Mouse (Mus musculus): ENCODE measurements around the gene Btbd9.
"Not testable (repeated sequence)": the region's sequence is repeated elsewhere in the genome, so short reads cannot be mapped to it uniquely, and the experiment has no call there.

Btbd9 gene

GRCm38 (mm10) chr17:30513034-30513433 lies 63.3 kb downstream of the Btbd9 start:
- DNase-seq (ENCODE audit: low read depth, low spot score), result no peak

DNA sequence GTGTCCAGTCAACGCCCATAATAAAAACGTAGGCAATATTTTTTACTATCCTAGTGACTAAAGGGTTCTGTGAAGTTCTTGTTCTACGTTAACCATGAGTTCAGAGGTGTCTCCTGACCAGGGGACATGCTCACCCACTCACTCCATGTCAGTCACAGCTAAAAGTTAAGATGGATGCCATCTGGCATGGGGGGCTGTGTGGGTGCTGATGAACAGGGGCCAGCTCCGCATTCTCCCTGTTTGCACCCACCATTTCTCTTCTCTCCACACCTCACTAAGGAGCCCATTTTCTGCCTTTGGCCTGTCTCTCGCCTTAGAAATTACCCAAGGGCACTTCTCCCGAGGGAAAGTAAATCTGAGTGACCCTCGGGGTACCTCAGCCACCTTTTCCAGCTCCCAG lies 63.8 kb downstream of the Btbd9 start:
- no peak for DNase-seq (ENCODE audit: low read depth, low spot score)

DNA sequence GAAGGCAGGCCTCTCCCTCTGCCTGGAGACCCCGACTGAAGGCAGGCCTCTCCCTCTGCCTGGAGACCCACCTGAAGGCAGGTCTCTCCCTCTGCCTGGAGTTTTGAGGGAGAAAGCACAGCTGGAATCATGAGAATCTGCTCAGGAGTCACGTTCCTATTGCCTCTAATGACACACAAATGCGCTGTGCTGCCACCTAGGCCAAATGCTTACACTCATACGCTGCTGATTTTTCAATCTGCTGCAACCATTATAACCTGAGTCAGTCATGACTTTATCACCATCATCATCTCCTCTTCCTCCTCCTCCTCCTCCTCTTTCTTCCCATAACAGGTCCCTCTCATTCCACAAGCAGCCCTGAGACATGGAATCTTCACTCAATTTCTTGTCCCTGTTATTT lies 64.3 kb downstream of the Btbd9 start:
- DNase-seq (ENCODE audit: low read depth, low spot score), result no peak

- DNase-seq (ENCODE audit: low read depth, low spot score), result no peak
Measured at GRCm38 (mm10) chr17:30511399-30511798, 64.9 kb downstream of the Btbd9 start.

DNA sequence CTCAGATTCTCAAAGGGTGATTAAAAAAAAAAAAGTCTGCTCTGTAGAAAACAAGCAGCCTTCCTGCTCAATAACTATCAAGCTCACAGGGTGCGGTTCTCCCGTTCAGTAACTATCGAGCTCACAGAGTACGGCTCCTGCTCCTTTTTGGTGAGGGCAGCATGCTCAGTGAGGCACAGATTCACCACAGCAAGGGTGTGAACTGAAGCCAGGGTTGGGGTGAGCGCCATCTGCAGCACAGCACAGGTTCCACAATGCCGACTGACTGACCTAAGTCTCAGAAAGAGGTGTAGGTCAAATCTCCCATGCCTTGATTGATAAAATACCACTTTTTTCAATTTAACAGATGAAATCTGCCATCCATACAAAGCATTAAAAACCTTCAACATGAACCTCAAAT lies 66.1 kb downstream of the Btbd9 start:
- no peak for DNase-seq (ENCODE audit: low read depth, low spot score)

DNA sequence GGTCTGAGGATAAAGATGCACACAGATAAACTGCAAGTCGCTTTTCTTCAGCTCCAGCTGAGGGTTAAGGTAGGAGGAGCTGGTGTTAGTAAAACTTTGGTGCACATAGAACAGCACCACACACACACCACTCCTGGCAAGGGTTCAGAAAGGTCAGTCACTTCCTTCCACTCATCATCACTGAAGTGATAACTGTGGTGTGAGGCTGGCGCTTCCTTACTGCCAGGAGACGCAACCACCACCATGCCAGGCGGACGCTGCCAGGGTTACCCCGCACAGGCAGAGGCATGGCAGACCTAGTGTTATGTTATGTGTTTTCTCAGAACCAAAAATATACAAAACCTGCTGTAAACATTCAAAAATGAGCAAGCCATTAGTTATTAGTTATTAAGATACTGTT lies 66.6 kb downstream of the Btbd9 start:
- DNase-seq (ENCODE audit: low read depth, low spot score), result no peak

DNA sequence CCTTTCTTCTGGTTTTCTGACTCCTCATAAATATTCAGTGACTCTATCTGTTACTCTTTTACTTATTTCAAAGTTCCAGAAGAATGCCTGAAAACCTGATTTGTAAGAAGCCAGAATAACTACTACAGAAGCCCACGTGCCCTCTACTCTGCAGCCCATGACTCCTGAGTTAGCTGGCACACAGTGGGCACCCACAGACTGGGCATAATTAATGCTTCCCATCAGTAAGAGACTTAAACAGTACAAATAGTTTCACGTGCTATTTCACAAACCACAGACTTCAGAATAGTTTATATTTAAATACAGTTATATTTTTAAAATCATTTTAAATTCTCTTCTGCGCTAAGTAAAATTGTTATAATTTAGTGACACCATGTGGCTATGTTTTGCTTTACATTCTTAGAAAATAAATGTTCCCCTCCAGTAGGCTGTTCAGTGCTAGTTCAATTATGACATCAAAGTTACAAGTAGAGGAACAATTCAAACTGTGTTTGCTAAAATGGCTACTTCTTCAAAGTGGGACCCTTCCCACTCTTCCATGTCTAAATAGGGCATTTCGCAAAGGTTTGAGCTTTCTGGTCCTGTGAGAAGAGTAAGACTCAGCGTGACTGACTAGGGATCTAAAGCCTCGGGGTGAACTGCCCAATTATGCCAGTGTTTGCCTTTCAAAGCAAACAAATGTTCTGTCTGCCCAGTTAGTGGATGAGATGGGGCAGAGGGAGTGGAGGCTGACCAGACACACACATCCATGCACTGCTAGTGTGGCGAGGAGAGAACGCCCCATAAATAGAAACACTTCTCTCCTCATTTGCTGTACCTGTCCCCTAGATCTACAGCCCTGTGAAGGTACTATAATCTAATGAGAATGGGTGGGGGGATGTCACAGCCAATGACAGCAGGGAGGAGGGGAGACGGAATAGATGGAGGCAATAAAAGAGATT lies 68.4 kb downstream of the Btbd9 start:
- no peak for DNase-seq (ENCODE audit: low read depth, low spot score)

- no peak for DNase-seq (ENCODE audit: low read depth, low spot score)
Measured at GRCm38 (mm10) chr17:30506916-30507315, 69.4 kb downstream of the Btbd9 start.

DNA sequence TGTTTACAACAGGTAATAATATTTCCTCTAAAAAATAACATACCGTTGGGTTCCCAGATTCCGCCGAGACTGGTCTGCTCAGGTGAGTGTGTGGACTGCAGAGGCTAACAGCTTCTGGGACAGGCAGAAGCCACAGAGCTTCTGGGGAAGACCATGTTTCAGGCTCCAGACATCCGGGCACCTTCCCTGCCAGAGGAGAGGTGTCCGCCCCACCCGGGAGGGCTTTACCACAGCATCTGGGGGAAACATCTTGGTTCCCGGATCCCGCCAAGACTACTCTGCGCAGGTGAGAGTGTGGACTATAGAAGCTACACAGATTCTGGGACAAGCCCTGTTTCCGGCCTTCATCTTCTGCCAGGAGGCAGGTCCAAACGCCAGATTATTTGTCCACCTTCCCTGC lies 76.7 kb downstream of the Btbd9 start:
- DNase-seq (ENCODE audit: low read depth, low spot score), result not testable (repeated sequence)

DNA sequence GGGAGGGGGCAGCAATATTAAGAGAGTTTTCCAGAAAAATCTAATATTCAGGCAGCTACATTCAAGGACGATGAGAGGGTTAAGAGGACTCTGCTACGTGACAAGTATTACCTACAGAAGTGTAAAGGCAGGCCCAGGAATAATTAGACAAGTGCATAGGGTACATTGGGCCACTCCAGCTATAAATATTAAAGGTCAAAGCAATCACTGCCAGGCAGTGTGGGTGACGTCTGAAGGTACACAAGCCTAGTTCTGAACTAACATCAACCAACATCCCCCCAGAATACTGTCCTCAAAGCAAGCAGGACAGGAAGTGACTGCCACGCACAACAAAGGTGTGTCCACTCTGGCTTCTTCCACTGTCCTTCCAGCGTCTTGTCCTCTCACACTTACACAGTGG lies 77.5 kb downstream of the Btbd9 start:
- DNase-seq (ENCODE audit: low read depth, low spot score), result no peak

DNA sequence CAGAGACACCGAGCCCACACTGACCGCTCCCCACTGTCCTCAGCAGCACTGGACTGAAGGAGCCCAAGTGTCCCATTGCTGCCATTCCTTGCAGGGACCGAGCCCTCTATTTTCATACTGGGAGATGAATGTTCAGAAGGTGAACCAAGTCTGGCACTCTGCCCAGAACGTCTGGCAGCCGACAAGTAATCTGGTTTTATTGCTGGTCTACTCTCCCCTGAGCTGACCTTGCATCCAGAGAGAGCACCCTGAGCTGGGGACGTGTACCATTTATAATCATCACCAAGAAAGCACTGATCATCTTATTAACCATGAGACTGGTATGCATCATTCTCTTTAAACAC lies 77.9 kb downstream of the Btbd9 start:
- DNase-seq (ENCODE audit: low read depth, low spot score), result no peak

DNA sequence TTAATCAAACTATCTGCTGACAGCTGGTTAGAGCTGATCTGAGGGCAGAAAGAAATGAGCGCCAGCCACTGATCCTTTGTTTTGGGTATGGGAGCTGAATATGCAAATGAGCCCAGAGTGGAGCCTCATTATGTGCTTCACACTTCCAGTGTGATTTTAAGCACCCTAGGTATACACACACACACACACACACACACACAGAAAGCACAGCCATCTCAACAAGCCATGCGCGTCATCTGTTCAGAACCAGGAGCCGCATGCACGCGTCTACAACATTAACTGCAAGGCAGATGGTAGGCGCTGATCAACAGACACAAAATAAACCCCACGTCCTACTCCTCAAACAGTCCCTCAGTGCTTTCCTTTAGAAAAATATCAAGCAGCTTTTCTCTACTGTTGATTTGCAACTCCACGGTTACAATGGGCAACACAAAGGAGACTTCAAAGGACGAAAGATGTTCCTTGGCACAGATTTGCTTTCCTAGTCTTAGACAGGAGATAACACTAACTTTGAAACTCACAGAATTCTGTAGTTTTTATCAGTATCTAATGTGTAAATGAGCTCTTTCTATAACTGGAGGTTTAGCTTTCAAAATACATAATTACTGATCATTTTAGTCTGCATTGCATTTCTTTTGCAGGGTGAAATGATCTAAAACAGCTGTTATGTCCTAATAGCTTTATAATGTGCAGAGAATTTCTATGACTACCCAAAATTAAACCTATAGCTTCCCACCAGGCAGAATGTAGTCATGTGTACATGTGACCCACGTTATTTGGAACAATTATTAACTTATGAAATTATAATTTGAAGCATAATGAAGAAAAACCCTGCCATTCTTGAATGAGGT lies 78.5 kb downstream of the Btbd9 start:
- DNase-seq (ENCODE audit: low read depth, low spot score), result no peak

DNA sequence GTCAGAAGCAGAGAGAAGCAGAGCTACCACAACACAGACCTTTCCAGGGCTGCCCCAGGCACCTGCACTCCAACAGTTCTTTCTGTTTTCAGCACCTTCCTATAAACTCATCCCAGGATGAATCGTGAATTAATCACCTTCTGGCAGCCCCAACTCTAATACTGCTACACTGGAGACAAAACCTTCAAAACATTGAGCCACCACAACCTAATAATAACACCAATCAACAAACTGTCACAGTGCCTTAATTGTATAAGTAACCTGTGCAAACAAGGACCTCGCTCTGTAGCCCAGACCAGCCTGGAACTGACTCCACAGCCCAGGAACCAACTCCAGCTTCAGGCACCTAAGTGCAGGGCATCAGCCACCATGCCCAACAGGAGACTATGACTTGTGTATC lies 80.7 kb downstream of the Btbd9 start:
- no peak for DNase-seq (ENCODE audit: low read depth, low spot score)

- DNase-seq (ENCODE audit: low read depth, low spot score), result no peak
Measured at GRCm38 (mm10) chr17:30495154-30495553, 81.1 kb downstream of the Btbd9 start.

DNA sequence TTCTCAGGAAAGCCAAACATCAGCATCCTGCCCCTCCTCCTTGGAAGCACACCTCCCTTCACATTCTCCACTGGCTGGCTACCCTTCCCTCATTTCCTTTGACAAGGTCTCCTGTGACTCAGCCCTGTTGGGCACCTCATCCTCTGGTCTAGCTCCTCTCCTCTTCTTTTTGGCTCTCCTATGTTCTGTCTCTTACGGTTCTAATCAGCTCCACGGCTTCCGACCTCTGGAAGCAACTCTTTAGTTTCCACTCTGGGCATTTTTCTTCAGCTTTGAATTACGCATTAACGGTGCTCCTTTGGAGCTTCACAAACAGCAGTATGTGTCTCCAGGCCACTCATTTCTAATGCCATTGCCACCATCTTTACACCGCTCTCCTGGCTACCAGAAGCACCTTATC lies 82.8 kb downstream of the Btbd9 start:
- DNase-seq (ENCODE audit: low read depth, low spot score), result no peak

DNA sequence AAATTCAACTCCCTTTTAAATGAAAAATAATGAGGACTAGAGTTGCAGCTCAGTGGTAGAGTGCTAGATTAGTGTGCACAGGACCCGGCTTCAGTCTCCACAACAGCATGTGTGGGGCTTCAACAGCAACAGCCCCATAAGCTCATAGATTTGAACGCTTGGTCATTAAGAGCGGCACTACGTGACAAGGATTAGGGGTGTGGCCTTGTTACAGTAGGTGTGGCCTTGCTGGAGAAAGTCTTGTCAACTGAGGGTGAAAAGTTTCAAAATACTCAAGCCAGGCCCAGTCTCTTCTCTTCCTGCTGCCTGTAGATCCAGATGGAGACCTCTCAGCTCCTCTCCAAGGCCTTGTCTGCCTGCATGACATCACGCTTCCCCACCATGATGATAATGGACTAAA lies 84.1 kb downstream of the Btbd9 start:
- no peak for DNase-seq (ENCODE audit: low read depth, low spot score)

GRCm38 (mm10) chr17:30491601-30492000 lies 84.7 kb downstream of the Btbd9 start:
- no peak for DNase-seq (ENCODE audit: low read depth, low spot score)

GRCm38 (mm10) chr17:30490601-30491000 lies 85.7 kb downstream of the Btbd9 start:
- DNase-seq (ENCODE audit: low read depth, low spot score), result no peak

DNA sequence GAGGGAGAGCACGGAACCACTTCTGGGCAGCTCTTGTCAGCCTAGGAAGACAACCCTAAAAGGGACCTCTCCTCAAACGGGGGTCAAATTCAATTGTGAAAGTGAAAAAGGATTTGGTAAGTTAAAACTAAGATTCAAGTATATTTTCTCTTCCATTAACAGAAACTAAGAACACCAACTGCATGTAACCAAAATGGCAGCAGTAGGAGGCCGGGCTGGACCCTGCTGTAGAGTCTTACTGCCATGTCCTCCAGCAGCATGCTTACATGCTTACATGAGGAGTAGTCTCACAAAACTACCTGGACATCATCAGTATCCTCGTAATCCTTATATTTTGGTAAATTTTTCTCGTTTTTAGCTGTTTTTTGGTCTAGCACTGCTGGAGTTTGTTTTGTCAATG lies 86.2 kb downstream of the Btbd9 start:
- DNase-seq (ENCODE audit: low read depth, low spot score), result no peak

- DNase-seq (ENCODE audit: low read depth, low spot score), result no peak
Measured at GRCm38 (mm10) chr17:30489629-30490028, 86.7 kb downstream of the Btbd9 start.

GRCm38 (mm10) chr17:30487695-30488094 lies 88.6 kb downstream of the Btbd9 start:
- no peak for DNase-seq (ENCODE audit: low read depth, low spot score)

- no peak for DNase-seq (ENCODE audit: low read depth, low spot score)
Measured at GRCm38 (mm10) chr17:30485067-30485854, 91.0 kb downstream of the Btbd9 start.
